Mouse (Mus musculus) forebrain, embryonic 12.5 days (tissue): ENCODE measurements around the gene Rfc5. TPM values are rescaled to one million over a fixed set of nuclear protein-coding genes. Genes with fewer than 3 reads are reported as not detected.
A peak's percentile ranks its signal among the peaks of the same experiment; 100 is the strongest.
"Not testable (repeated sequence)": the region's sequence is repeated elsewhere in the genome, so short reads cannot be mapped to it uniquely, and the experiment has no call there.

ENCODE experiments used
- ATAC-seq: fragments of 200-750 bp; cut with Nextera tagmentation; 2 replicates; pipeline ENCODE4 v1.8.0; 2017; ENCODE audit warnings: moderate TSS enrichment; ENCODE audit not compliant: low FRiP score
- H3K27ac ChIP-seq: fragments of 300-500 bp; sonication (generic); 2 replicates; pipeline ENCODE4 v1.5.1; 2016; ENCODE audit warnings: mild to moderate bottlenecking
- H3K27me3 ChIP-seq: fragments of 300-500 bp; sonication (generic); 2 replicates; pipeline ENCODE4 v1.6.1; 2016; ENCODE audit warnings: mild to moderate bottlenecking
- H3K36me3 ChIP-seq: fragments of 300-500 bp; sonication (generic); replicated peaks from 2 replicates; pipeline ENCODE4 v1.6.1; 2016; ENCODE audit warnings: mild to moderate bottlenecking
- H3K4me1 ChIP-seq: fragments of 300-500 bp; sonication (generic); 2 replicates; pipeline ENCODE4 v1.6.1; 2016
- H3K4me2 ChIP-seq: fragments of 300-500 bp; sonication (generic); 2 replicates; pipeline ENCODE4 v1.6.1; 2016; ENCODE audit warnings: mild to moderate bottlenecking, moderate library complexity
- H3K4me3 ChIP-seq: fragments of 300-500 bp; sonication (generic); replicated peaks from 2 replicates; pipeline ENCODE4 v1.5.1; 2016; ENCODE audit warnings: mild to moderate bottlenecking
- H3K9ac ChIP-seq: fragments of 300-500 bp; sonication (generic); 2 replicates; pipeline ENCODE4 v1.6.1; 2016; ENCODE audit warnings: mild to moderate bottlenecking
- H3K9me3 ChIP-seq: fragments of 300-500 bp; sonication (generic); 2 replicates; pipeline ENCODE4 v1.6.1; 2016
- WGBS: fragments of 180-500 bp; shearing (Covaris S2); methylation state at CpG from one replicate; pipeline ENCODE4 v1.1.7; 2016; 5-methylcytosine and 5-hydroxymethylcytosine counted together
- polyA plus RNA-seq: library from polyadenylated mRNA; unstranded; fragments of >200 nt; fragmentation: Nextera tagmentation; extraction: Ambion mirVana; gene quantifications from 2 replicates; pipeline ENCODE4 v1.2.1, GENCODE M21; 2016

Rfc5 gene
- polyA plus RNA-seq: 82.0 and 86.0 TPM in 2 replicates

DNA sequence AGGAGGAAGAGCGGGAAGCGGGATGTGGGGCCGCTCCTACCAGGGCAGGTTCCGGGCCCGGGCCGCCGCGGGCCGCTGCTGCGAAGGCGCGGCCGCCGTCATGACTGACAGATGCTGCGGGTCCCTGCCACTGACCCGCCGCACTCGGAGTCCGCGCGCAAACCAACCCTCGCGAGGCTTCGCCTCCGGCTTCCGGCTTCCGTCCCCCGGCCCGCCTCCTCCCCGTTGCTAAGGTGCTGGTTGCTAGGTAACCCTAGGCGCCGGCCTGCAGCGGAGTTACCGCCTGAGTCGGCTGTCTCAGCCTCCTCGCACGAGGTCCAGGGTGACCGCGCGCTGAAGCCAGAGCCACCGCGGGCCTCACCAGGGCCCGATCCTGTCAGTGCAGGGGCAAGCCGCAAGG, at the start of gene Rfc5:
TSS of gene Rfc5 (minus strand) at position 171 of the 400 bp plus-strand sequence.
- Histone ChIP-seq H3K4me3 (peak within 1 kb of the TSS; percentile 78), H3K27me3 (no peaks in the 10 kb centered on the region), H3K9ac (peak within 1 kb of the TSS; percentile 88), H3K4me2 (peak within 1 kb of the TSS; percentile 65), H3K27ac (peak within 1 kb of the TSS; percentile 75), H3K4me1 (peaks cover 17% of the 10 kb centered on the region), H3K9me3 (0 out of 2 replicates have a peak, but pooled peaks cover 10% of the 10 kb centered on the region), H3K36me3 (peaks cover 27% of the 10 kb centered on the region)
- under 1% methylated on average over 44 of the region's 44 CpGs for WGBS
- ATAC-seq: peak; percentile 96

DNA sequence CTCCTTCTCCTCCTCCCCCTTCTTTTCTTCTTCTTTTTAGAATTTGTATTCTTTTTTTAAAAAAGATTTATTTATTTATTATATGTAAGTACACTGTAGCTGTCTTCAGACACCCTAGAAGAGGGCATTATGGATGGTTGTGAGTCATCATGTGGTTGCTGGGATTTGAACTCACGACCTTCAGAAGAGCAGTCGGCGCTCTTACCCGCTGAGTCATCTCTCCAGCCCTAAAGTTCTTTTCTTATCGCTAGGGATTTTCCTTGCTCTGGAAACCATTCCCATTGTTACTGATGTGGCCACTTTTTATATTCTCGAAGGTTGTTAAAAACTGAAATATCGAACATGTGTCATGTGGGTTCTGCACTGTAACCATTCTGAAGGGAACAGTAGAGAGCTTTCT, 44.7 kb upstream of the Rfc5 start:
- not testable (repeated sequence) for ATAC-seq, H3K9me3 ChIP-seq, H3K4me2 ChIP-seq, H3K27me3 ChIP-seq, H3K36me3 ChIP-seq, H3K9ac ChIP-seq, H3K27ac ChIP-seq, H3K4me1 ChIP-seq, H3K4me3 ChIP-seq
- WGBS: 91% methylated on average over 7 of the region's 7 CpGs

DNA sequence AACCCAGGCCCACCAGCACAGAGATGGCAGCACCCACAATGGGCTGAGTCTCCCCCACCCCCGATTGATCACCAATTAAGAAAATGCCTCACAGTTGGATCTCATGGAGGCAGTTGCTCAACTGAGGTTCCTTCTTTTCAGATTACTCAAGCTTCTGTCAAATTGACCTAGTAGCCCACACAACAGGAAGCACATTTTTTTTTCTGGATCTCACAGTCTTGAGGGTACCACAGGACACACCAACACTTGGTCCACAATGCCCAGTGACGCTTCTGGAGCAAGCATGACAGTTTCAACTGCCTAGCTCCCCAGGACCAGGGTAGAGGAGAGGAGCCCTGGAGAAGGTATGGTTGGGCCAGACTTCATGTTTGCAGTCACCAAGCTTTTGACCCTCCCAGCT, 28.6 kb upstream of the Rfc5 start:
- Histone ChIP-seq H3K9me3 (no peaks in the 10 kb centered on the region), H3K36me3 (no peaks in the 10 kb centered on the region), H3K27ac (no peak overlapping the region), H3K4me2 (no peak overlapping the region), H3K4me3 (no peak overlapping the region), H3K4me1 (peaks cover 20% of the 10 kb centered on the region), H3K27me3 (peaks cover 30% of the 10 kb centered on the region), H3K9ac (no peak overlapping the region)
- 82% methylated on average over 2 of the region's 2 CpGs for WGBS
- ATAC-seq: no peak

DNA sequence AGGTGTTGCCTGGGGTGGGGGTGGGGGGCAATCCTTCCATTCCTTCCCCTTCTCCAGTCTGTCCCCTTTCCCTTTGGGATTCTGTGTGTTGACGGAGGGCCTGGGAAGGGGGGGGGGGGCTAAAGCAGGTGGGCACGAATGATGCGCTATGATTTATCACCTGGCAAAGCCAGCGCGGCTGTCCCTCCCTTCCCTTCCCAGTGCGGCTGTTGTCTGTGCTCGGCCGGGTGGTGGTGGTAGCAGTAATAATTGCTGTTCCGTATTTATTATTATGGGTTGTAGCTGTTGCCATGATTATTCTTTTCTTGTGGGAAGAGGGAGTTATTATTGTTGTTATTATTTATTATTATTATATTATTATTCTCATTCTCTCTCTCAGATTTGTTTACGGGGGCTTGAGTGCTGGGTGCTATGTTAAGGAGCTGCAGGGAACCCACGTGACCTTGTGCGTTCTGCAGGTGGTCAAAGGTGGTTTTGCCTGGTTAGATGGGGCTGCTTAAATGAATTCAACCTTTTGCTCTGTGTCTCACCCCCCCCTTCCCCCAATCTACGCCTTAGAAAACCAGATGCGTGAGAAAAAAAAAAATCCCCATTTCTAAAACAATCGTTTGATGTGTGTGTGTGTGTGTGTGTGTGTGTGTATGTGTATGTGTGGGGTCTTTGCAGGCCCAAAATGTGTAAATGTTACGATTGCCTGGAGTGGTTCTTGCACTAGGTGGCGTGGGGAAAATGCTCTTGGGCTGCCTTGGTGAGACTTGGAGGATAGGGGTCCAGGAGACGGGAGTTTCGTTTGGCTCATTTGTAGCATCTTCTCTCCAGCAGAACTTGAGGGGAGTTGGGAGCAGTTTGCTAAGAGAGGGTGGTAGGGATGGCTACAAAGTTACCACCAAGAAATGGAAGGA, 26.4 kb upstream of the Rfc5 start:
- Histone ChIP-seq H3K9me3 (no peaks in the 10 kb centered on the region), H3K27me3 (peaks cover 40% of the 10 kb centered on the region), H3K4me1 (peaks cover 20% of the 10 kb centered on the region), H3K27ac (no peak overlapping the region), H3K4me2 (peak overlapping the region; percentile 79), H3K4me3 (peak overlapping the region; percentile 73), H3K36me3 (no peaks in the 10 kb centered on the region), H3K9ac (peak overlapping the region; percentile 79)
- 24% methylated on average over 19 of the region's 19 CpGs for WGBS
- no peak for ATAC-seq

DNA sequence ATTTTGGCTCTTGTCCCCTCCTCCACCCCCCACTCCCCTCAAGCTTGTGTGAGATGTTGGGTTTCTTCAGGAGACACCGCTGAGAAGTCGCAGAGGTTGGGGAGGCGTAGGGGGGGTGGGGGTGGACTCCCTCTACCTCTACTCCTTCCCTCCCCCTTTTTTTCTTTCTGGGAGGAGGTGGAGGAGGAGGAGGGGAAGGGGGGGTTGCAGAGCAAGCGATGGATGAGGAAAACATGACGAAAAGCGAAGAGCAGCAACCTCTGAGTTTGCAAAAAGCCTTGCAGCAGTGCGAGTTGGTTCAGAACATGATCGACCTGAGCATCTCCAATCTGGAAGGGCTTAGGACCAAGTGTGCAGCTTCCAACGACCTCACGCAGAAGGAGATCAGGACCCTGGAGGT, 25.8 kb upstream of the Rfc5 start:
- ATAC-seq: 0 out of 2 replicates have a peak, but pooled peaks have one; percentile 10

DNA sequence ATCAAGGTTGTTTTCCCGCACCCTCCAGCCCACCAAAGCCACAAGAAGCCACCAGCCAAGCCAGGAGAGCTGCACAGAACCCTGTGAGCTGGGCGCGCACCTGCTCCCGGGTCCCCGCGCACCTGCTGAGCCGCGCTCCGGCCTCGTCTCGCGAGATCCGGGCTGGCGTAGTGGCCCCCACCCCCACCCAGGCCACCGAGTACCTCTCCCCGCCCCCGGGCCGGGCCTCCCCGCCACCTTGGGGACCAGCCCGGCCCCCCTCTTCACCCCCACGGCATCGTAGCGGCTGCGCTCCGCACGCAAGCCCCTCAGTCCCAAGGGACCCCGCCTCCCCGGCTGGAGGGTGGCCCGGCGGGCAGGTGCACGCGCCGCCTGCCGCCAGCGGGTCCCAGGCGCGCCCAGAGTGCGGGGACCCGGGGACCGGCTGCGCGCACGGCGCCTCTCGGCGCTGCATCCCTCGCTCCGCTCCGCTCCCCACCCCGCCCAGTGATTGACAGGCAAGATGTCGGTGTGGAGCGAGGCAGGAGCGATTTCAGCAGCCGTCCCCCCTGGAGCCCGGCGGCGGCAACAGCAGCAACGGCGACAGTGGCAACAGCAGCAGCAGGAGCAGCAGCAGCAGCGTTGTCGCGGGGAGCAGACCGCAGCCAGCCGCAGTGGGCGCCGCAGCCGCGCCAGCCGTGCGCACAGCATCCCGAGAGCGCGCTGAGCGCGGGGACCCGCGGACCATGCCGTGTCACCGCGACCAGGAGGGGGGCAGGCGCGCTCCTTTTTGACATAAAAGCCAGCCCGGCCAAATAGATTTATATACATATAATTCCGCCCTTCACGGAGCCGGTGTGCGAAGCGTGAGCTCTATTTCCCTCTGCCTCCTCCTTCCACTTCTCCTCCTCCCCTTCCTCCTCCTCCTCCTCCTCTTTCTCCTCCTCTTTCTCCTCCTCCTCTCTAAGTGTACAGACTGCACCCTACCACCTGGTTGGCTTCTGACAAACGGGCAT, 25.0 kb upstream of the Rfc5 start, which contains the start of gene Ksr2:
TSS of gene Ksr2 (plus strand) at position 494 of the 995 bp plus-strand sequence.
- Histone ChIP-seq H3K9me3 (no peaks in the 10 kb centered on the region), H3K4me1 (peaks cover 20% of the 10 kb centered on the region), H3K9ac (peak within 1 kb of the TSS; percentile 79), H3K27me3 (peaks cover 47% of the 10 kb centered on the region), H3K36me3 (no peaks in the 10 kb centered on the region), H3K4me3 (peak within 1 kb of the TSS; percentile 73), H3K4me2 (peak within 1 kb of the TSS; percentile 79), H3K27ac (peak within 1 kb of the TSS; percentile 97)
- ATAC-seq: peak; percentile 94
- 0% methylated on average over 79 of the region's 89 CpGs for WGBS

More for the DNA sequence above, 25.8 kb upstream of the Rfc5 start:
- Histone ChIP-seq H3K4me2 (peak overlapping the region; percentile 79), H3K4me1 (peaks cover 20% of the 10 kb centered on the region), H3K27me3 (peaks cover 40% of the 10 kb centered on the region), H3K9me3 (no peaks in the 10 kb centered on the region), H3K4me3 (peak overlapping the region; percentile 73), H3K9ac (peak overlapping the region; percentile 79), H3K27ac (peak overlapping the region; percentile 97), H3K36me3 (no peaks in the 10 kb centered on the region)
- WGBS: 3% methylated on average over 10 of the region's 10 CpGs

DNA sequence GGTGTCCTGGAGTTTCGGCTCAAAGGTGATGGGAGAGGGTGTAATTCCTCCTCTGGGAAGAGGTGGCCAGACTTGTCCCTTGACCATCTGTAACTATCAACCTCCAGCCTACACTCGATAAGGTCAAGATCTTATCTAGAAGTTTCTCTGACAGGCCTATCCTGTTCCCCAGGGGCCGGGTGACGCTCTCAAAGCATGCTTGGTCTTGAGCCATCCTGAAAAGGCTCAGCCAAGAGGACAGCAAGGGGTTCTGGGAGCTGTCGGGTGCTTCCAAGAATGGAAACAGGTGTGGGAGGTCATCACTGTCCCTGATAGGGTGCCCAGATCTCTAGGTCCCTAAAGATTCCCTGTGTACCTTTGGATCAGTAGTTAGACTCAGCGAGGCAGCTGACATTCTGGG, 20.5 kb upstream of the Rfc5 start:
- no peaks in the 10 kb centered on the region for H3K9me3 ChIP-seq
- no peak overlapping the region for H3K4me2 ChIP-seq
- no peaks in the 10 kb centered on the region for H3K36me3 ChIP-seq
- no peak for ATAC-seq
- peaks cover 8% of the 10 kb centered on the region for H3K4me1 ChIP-seq
- no peak overlapping the region for H3K9ac ChIP-seq
- 76% methylated on average over 6 of the region's 6 CpGs for WGBS
- H3K27ac ChIP-seq: no peak overlapping the region
- H3K27me3 ChIP-seq: peaks cover 24% of the 10 kb centered on the region; the same call in 1 of the 2 replicates
- H3K4me3 ChIP-seq: no peak overlapping the region

DNA sequence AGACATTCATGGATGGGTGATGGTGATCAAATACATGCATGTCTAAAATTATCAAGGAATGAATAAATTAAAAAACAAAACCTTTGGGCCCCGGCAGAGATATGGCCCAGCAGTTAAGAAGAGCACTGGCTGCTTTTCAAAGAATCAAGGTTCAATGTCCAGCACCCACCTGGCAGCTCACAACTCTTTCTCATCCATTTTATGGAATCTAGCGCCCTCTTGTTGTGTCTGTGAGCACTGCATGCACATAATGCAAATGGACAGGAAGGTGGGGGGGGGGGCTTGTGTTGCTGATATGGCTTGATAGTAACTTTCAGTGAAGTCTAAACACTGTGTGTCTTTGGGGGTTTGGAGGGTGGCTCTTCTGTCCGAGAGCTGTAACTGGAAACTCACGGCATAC, 19.4 kb upstream of the Rfc5 start:
- H3K4me3 ChIP-seq: no peak overlapping the region
- no peaks in the 10 kb centered on the region for H3K9me3 ChIP-seq
- H3K27ac ChIP-seq: no peak overlapping the region
- H3K4me1 ChIP-seq: peaks cover 5% of the 10 kb centered on the region
- H3K9ac ChIP-seq: no peak overlapping the region
- ATAC-seq: no peak
- 70% methylated on average over 4 of the region's 4 CpGs for WGBS
- no peaks in the 10 kb centered on the region for H3K36me3 ChIP-seq
- no peak overlapping the region for H3K4me2 ChIP-seq
- H3K27me3 ChIP-seq: peaks cover 17% of the 10 kb centered on the region; the same call in 1 of the 2 replicates

DNA sequence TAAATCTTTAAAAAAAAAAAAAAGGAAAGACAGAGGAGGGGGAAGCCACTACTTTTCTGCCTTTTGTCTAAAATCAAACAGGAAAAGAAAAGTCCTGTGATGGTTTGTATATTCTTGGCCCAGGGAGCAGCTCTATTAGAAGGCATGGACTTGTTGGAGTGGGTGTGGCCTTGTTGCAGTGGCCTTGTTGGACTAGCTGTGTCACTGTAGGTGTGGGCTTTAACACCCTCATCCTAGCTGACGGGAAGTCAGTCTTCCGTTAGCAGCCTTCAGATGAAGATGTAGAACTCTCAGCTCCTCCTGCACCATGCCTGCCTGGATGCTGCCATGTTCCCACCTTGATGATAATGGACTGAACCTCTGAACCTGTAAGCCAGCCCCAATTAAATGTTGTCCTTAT, 15.8 kb upstream of the Rfc5 start:
- not testable (repeated sequence) for H3K9ac ChIP-seq, H3K4me2 ChIP-seq, H3K27me3 ChIP-seq, H3K9me3 ChIP-seq, H3K4me1 ChIP-seq, H3K27ac ChIP-seq, H3K4me3 ChIP-seq, ATAC-seq, H3K36me3 ChIP-seq
- WGBS: 95% methylated on average over 2 of the region's 2 CpGs

DNA sequence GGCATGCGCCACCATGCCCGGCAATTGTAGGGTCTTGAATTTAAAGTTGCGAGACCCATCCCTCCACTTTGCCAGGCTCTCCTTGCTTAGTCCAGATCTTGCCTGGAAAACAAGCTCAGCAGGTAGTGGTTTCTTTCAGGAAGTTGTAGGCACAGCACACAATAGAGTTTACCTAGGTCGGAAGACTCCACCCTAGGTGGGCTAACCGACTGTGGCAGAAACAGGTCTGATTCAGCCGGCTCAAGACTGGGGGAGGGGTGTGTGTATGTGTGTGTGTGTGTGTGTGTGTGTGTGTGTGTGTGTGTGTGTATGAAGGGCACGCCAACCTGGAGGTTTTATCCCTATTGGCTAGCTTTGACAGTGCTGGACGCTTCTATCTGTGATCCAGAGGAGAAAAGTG, 14.8 kb upstream of the Rfc5 start:
- 89% methylated on average over 8 of the region's 8 CpGs for WGBS
- Histone ChIP-seq H3K27ac (no peak overlapping the region), H3K36me3 (no peaks in the 10 kb centered on the region), H3K4me3 (no peak overlapping the region), H3K4me1 (no peaks in the 10 kb centered on the region), H3K9ac (no peak overlapping the region), H3K4me2 (no peak overlapping the region), H3K27me3 (no peaks in the 10 kb centered on the region), H3K9me3 (no peaks in the 10 kb centered on the region)
- no peak for ATAC-seq

DNA sequence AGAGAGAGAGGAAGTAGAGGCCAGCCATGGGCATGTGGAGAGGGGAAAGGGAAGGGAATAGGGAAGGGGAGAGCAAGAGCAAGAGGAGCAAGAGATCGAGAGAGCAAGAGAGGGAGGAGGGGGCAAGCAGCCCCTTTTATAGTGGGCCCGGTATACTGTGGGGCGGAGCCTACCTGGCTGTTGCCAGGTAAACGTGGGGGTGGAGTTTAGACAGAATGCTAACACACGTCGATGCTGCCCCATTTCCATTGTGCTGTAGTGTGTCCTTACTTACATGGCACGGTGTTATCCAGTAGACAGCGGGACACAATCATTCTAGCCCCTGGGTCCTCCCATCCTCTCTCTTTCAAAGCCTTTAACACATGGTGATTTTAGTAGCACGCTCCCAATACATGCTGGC, 10.4 kb upstream of the Rfc5 start:
- H3K27ac ChIP-seq: no peak overlapping the region

DNA sequence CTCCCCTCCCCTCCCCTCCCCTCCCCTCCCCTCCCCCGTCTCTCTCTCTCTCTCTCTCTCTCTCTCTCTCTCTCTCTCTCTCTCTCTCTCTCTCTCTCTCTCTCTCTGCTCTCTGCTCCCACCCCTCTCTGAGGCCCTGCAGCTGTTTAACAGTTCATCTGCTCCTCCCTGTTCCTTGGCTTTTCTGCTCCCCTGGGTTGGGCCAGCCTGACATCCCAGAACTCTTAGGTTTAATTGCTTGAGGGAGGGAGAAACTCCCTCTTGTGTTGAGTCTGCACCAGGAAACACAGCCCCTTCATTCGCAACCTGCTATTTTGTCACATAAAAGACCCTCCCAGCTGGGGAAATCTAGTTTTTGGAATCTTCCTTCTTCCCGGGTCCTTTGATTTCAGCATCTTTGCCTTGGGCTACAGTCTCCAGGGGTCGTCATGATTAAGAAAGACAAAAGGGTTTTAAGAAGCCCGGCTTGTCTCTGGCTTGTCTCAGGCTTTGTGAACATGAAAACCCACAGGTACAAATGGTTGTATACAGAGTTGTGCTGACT, 9.2 kb upstream of the Rfc5 start:
- no peak overlapping the region for H3K4me2 ChIP-seq
- H3K27me3 ChIP-seq: no peaks in the 10 kb centered on the region
- no peak overlapping the region for H3K4me3 ChIP-seq
- H3K9me3 ChIP-seq: no peaks in the 10 kb centered on the region
- no peak for ATAC-seq
- H3K4me1 ChIP-seq: peaks cover 3% of the 10 kb centered on the region
- H3K27ac ChIP-seq: no peak overlapping the region
- 20% methylated on average over 4 of the region's 5 CpGs for WGBS
- no peaks in the 10 kb centered on the region for H3K36me3 ChIP-seq
- no peak overlapping the region for H3K9ac ChIP-seq

More for the DNA sequence above, 10.4 kb upstream of the Rfc5 start:
- no peak overlapping the region for H3K4me3 ChIP-seq
- H3K36me3 ChIP-seq: no peaks in the 10 kb centered on the region
- no peak overlapping the region for H3K9ac ChIP-seq
- H3K4me1 ChIP-seq: peaks cover 3% of the 10 kb centered on the region
- no peaks in the 10 kb centered on the region for H3K27me3 ChIP-seq
- no peak overlapping the region for H3K4me2 ChIP-seq
- no peak for ATAC-seq
- 78% methylated on average over 9 of the region's 9 CpGs for WGBS
- H3K9me3 ChIP-seq: no peaks in the 10 kb centered on the region
